19 mouse cellular contexts compared by ENCODE assay signal in genomic region chr4:148753143-148753798, GRCm38 (mm10). TPM values are rescaled to one million over a fixed set of nuclear protein-coding genes. Genes with fewer than 3 reads are reported as not detected.
DNase-seq lines count a peak whose midpoint lies in the region; ATAC-seq lines count a peak whose summit lies in the region.
"Had no signal": no experiment of that assay in that cellular context is flagged by ENCODE, and none has a peak within 500 bp of the region (broad histone marks: within the 10 kb centered on the region; RNA-seq: fewer than 3 reads in every experiment).

No protein-coding gene starts in this region.

- H3K27ac ChIP-seq in hindbrain, embryonic 10.5 days, result peak overlapping the region; percentile 50; the same call in 1 of the 2 replicates
- H3K27ac ChIP-seq in hindbrain, embryonic 12.5 days, result no peak overlapping the region
- H3K27ac ChIP-seq in embryonic facial prominence, embryonic 10.5 days (replicated peaks), result peak overlapping the region; percentile 15; the same call in 1 of the 2 replicates
- peak overlapping the region; percentile 57; the same call in 1 of the 2 replicates for H3K27ac ChIP-seq in limb, embryonic 10.5 days
- H3K27ac ChIP-seq: hindbrain, postnatal 0 days; kidney, postnatal 0 days; layer of hippocampus, adult 2 months; liver, embryonic 14.5 days; macrophage; midbrain, embryonic 10.5 days had no signal

- H3K36me3 ChIP-seq in hindbrain, embryonic 10.5 days, result no peaks in the 10 kb centered on the region
- H3K36me3 ChIP-seq in hindbrain, embryonic 12.5 days, result no peaks in the 10 kb centered on the region
- no peaks in the 10 kb centered on the region for H3K36me3 ChIP-seq in embryonic facial prominence, embryonic 10.5 days (replicated peaks)
- no peaks in the 10 kb centered on the region for H3K36me3 ChIP-seq in limb, embryonic 10.5 days
- H3K36me3 ChIP-seq: G1E; midbrain, embryonic 10.5 days had no signal

- no peak for ATAC-seq in hindbrain, embryonic 12.5 days (ENCODE audit: low FRiP score)
- no peak for ATAC-seq in frontal cortex, adult (ENCODE audit: low TSS enrichment)
- ATAC-seq: forebrain, embryonic 14.5 days; hindbrain, postnatal 0 days had no signal

- no peak for DNase-seq in hindbrain, embryonic 10.5 days (ENCODE audit: low spot score)
- DNase-seq in embryonic facial prominence, embryonic 10.5 days (ENCODE audit: low spot score), result no peak
- DNase-seq in limb, embryonic 10.5 days (ENCODE audit: low spot score), result no peak
- peak; percentile 79 for DNase-seq in skeletal muscle tissue, adult 2 months (ENCODE audit: low read depth, low spot score)
- DNase-seq in kidney, postnatal 36 days, result no peak
- DNase-seq: cerebellum, adult 8-10 months; heart, postnatal 14 days; thymus, postnatal 14 days had no signal

- H3K27me3 ChIP-seq in hindbrain, embryonic 10.5 days (ENCODE audit: insufficient read depth, poor library complexity, severe bottlenecking), result peaks cover 47% of the 10 kb centered on the region
- peaks cover 20% of the 10 kb centered on the region for H3K27me3 ChIP-seq in hindbrain, embryonic 12.5 days
- H3K27me3 ChIP-seq in embryonic facial prominence, embryonic 10.5 days (replicated peaks; ENCODE audit: low read depth, poor library complexity, severe bottlenecking), result peaks cover 54% of the 10 kb centered on the region
- peaks cover 49% of the 10 kb centered on the region for H3K27me3 ChIP-seq in limb, embryonic 10.5 days (ENCODE audit: low read depth, poor library complexity, severe bottlenecking)

- H3K9ac ChIP-seq in hindbrain, embryonic 12.5 days, result no peak overlapping the region
- H3K9ac ChIP-seq: liver, embryonic 14.5 days had no signal

- 72% methylated on average over 17 of the region's 17 CpGs for WGBS in hindbrain, embryonic 10.5 days
- 73% methylated on average over 17 of the region's 17 CpGs for WGBS in hindbrain, embryonic 12.5 days
- whole genome bisulfite sequencing in embryonic facial prominence, embryonic 10.5 days, result 70% methylated on average over 17 of the region's 17 CpGs
- WGBS in limb, embryonic 10.5 days, result 75% methylated on average over 17 of the region's 17 CpGs

- H3K4me2 ChIP-seq in hindbrain, embryonic 12.5 days (replicated peaks), result no peak overlapping the region

- H3K4me1 ChIP-seq in hindbrain, embryonic 10.5 days (replicated peaks), result peaks cover 40% of the 10 kb centered on the region
- peaks cover 18% of the 10 kb centered on the region; the same call in 1 of the 2 replicates for H3K4me1 ChIP-seq in hindbrain, embryonic 12.5 days
- peaks cover 38% of the 10 kb centered on the region for H3K4me1 ChIP-seq in embryonic facial prominence, embryonic 10.5 days
- H3K4me1 ChIP-seq in limb, embryonic 10.5 days, result peaks cover 41% of the 10 kb centered on the region

- no peaks in the 10 kb centered on the region for H3K9me3 ChIP-seq in hindbrain, embryonic 10.5 days
- no peaks in the 10 kb centered on the region for H3K9me3 ChIP-seq in hindbrain, embryonic 12.5 days (replicated peaks)
- H3K9me3 ChIP-seq in embryonic facial prominence, embryonic 10.5 days, result no peaks in the 10 kb centered on the region
- no peaks in the 10 kb centered on the region for H3K9me3 ChIP-seq in limb, embryonic 10.5 days (replicated peaks)
- H3K9me3 ChIP-seq: G1E; midbrain, embryonic 10.5 days had no signal

- no peak overlapping the region for H3K4me3 ChIP-seq in hindbrain, embryonic 10.5 days
- H3K4me3 ChIP-seq in hindbrain, embryonic 12.5 days, result no peak overlapping the region
- H3K4me3 ChIP-seq in embryonic facial prominence, embryonic 10.5 days, result no peak overlapping the region
- H3K4me3 ChIP-seq in limb, embryonic 10.5 days, result no peak overlapping the region
- H3K4me3 ChIP-seq: erythroblast, embryonic 14.5 days; layer of hippocampus, adult 2 months; midbrain, embryonic 10.5 days had no signal

RNA-seq across cellular contexts. Expression of gene Casz1, which starts 51.0 kb away (rescaled TPM):
- polyA plus RNA-seq in hindbrain, embryonic 10.5 days (2016; fragmentation: Nextera tagmentation; extraction: Ambion mirVana), result 13.8 and 14.4 TPM in 2 replicates
- polyA plus RNA-seq in hindbrain, embryonic 12.5 days (2016; fragmentation: Nextera tagmentation; extraction: Ambion mirVana), result 7.1 and 8.9 TPM in 2 replicates
- 3.7 and 3.9 TPM in 2 replicates for polyA plus RNA-seq in embryonic facial prominence, embryonic 10.5 days (2016; fragmentation: Nextera tagmentation; extraction: Ambion mirVana)
- polyA plus RNA-seq in limb, embryonic 10.5 days (2016; fragmentation: Nextera tagmentation; extraction: Ambion mirVana), result 1.0 and 2.1 TPM in 2 replicates
